Mouse (Mus musculus) heart, adult 2 months (tissue): ENCODE measurements around the gene Rpn2.

Experiments
- CTCF ChIP-seq: fragments of 200-600 bp; IDR thresholded peaks from 2 replicates; pipeline ENCODE4 v1.8.1; 2022; ENCODE audit warnings: antibody characterized with exemption, mild to moderate bottlenecking, moderate library complexity
- EP300 ChIP-seq: fragments of 200-500 bp; IDR thresholded peaks from 2 replicates; pipeline ENCODE4 v1.6.1; 2011; ENCODE audit warnings: low read depth, low read length, control low read depth; ENCODE audit not compliant: insufficient read depth
- POLR2A ChIP-seq: fragments of 200-500 bp; IDR thresholded peaks from 2 replicates; pipeline ENCODE4 v1.6.1; 2011; ENCODE audit warnings: mild to moderate bottlenecking, low read depth, low read length, control low read depth; ENCODE audit not compliant: insufficient read depth

- TF ChIP-seq CTCF: no peak
- TF ChIP-seq EP300: no peak
- TF ChIP-seq POLR2A: no peak
Measured at GRCm38 (mm10) chr2:157309611-157310010, 30.8 kb downstream of the Rpn2 start.
